Mouse (Mus musculus) forebrain, embryonic 12.5 days (tissue): Measurements from ENCODE around the gene Ddx58. TPM values are rescaled to one million over a fixed set of nuclear protein-coding genes. Genes with fewer than 3 reads are reported as not detected.

ENCODE experiments used
- ATAC-seq: fragments of 200-750 bp; cut with Nextera tagmentation; 2 replicates; pipeline ENCODE4 v1.8.0; 2017; ENCODE audit warnings: moderate TSS enrichment; ENCODE audit not compliant: low FRiP score
- H3K27ac ChIP-seq: fragments of 300-500 bp; sonication (generic); 2 replicates; pipeline ENCODE4 v1.5.1; 2016; ENCODE audit warnings: mild to moderate bottlenecking
- H3K27me3 ChIP-seq: fragments of 300-500 bp; sonication (generic); 2 replicates; pipeline ENCODE4 v1.6.1; 2016; ENCODE audit warnings: mild to moderate bottlenecking
- H3K36me3 ChIP-seq: fragments of 300-500 bp; sonication (generic); replicated peaks from 2 replicates; pipeline ENCODE4 v1.6.1; 2016; ENCODE audit warnings: mild to moderate bottlenecking
- H3K4me1 ChIP-seq: fragments of 300-500 bp; sonication (generic); 2 replicates; pipeline ENCODE4 v1.6.1; 2016
- H3K4me2 ChIP-seq: fragments of 300-500 bp; sonication (generic); 2 replicates; pipeline ENCODE4 v1.6.1; 2016; ENCODE audit warnings: mild to moderate bottlenecking, moderate library complexity
- H3K4me3 ChIP-seq: fragments of 300-500 bp; sonication (generic); replicated peaks from 2 replicates; pipeline ENCODE4 v1.5.1; 2016; ENCODE audit warnings: mild to moderate bottlenecking
- H3K9ac ChIP-seq: fragments of 300-500 bp; sonication (generic); 2 replicates; pipeline ENCODE4 v1.6.1; 2016; ENCODE audit warnings: mild to moderate bottlenecking
- H3K9me3 ChIP-seq: fragments of 300-500 bp; sonication (generic); 2 replicates; pipeline ENCODE4 v1.6.1; 2016
- WGBS: fragments of 180-500 bp; shearing (Covaris S2); methylation state at CpG from one replicate; pipeline ENCODE4 v1.1.7; 2016; 5-methylcytosine and 5-hydroxymethylcytosine counted together
- polyA plus RNA-seq: library from polyadenylated mRNA; unstranded; fragments of >200 nt; fragmentation: Nextera tagmentation; extraction: Ambion mirVana; gene quantifications from 2 replicates; pipeline ENCODE4 v1.2.1, GENCODE M21; 2016

The Ddx58 gene
- polyA plus RNA-seq, 1 experiment from 2014 or later: 2.7 TPM

- Histone ChIP-seq H3K27me3 (no peaks in the 10 kb centered on the region), H3K4me3 (no peak overlapping the region), H3K4me1 (no peaks in the 10 kb centered on the region), H3K9ac (no peak overlapping the region), H3K4me2 (no peak overlapping the region), H3K36me3 (peaks cover 27% of the 10 kb centered on the region), H3K9me3 (no peaks in the 10 kb centered on the region), H3K27ac (no peak overlapping the region)
- 97% methylated on average over 6 of the region's 6 CpGs for WGBS
- no peak for ATAC-seq
Observed at GRCm38 (mm10) chr4:40202205-40202604, 37.4 kb downstream of the Ddx58 start.

GRCm38 (mm10) chr4:40195336-40195735 lies 44.3 kb downstream of the Ddx58 start:
- H3K36me3 ChIP-seq: peaks cover 63% of the 10 kb centered on the region
- no peaks in the 10 kb centered on the region for H3K4me1 ChIP-seq
- no peaks in the 10 kb centered on the region for H3K9me3 ChIP-seq
- no peak overlapping the region for H3K4me3 ChIP-seq
- no peak overlapping the region for H3K27ac ChIP-seq
- no peak overlapping the region for H3K4me2 ChIP-seq
- 91% methylated on average over 2 of the region's 2 CpGs for WGBS
- H3K27me3 ChIP-seq: no peaks in the 10 kb centered on the region
- no peak overlapping the region for H3K9ac ChIP-seq
- no peak for ATAC-seq

DNA sequence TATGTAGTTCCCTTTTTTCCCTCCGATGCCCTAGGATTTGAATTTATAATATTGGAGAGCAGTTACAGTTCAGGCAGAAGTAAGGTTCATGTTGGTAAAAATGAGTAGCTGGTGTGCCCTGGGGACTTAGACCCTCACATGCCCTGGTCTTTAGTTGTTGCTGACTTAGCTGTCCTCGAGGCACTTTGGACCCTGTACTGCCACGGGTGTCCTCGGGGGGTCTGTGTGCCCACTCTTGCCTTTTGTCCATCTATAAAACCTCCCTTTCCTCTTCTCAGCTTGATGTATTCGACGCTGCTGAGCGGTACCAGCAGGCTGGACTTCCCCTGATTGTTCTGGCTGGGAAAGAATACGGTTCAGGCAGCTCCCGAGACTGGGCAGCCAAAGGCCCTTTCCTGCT lies 46.2 kb downstream of the Ddx58 start:
- Histone ChIP-seq H3K4me1 (no peaks in the 10 kb centered on the region), H3K27ac (no peak overlapping the region), H3K4me3 (no peak overlapping the region), H3K4me2 (no peak overlapping the region), H3K9ac (no peak overlapping the region), H3K27me3 (no peaks in the 10 kb centered on the region), H3K36me3 (peaks cover 69% of the 10 kb centered on the region), H3K9me3 (no peaks in the 10 kb centered on the region)
- WGBS: 56% methylated on average over 9 of the region's 9 CpGs
- ATAC-seq: no peak

DNA sequence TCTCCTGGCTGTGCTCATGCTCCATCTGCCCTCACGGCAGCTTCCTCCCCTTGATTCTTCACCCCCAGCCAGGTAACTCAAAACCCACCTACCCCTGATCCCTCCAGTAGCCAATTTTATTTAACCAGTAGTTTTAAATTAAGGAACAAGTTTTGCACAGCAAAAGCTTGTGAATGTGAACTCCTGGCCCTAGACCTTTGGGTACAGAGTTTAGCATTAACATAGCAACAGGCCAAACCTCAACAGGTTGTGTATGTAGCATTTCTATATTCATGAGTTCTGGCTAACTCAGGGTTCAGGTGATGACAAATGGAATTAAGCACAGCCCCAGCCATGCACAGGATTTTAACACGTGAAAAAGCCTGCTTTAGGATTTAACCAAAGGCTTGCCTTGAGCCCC lies 47.4 kb downstream of the Ddx58 start:
- Histone ChIP-seq H3K9me3 (no peaks in the 10 kb centered on the region), H3K4me3 (no peak overlapping the region), H3K4me2 (no peak overlapping the region), H3K4me1 (no peaks in the 10 kb centered on the region), H3K27ac (no peak overlapping the region), H3K27me3 (no peaks in the 10 kb centered on the region), H3K36me3 (peaks cover 71% of the 10 kb centered on the region), H3K9ac (no peak overlapping the region)
- 77% methylated on average over 2 of the region's 2 CpGs for WGBS
- no peak for ATAC-seq

- Histone ChIP-seq H3K9ac (no peak overlapping the region), H3K36me3 (peaks cover 80% of the 10 kb centered on the region), H3K4me3 (no peak overlapping the region), H3K4me2 (no peak overlapping the region), H3K27ac (no peak overlapping the region), H3K27me3 (no peaks in the 10 kb centered on the region), H3K9me3 (no peaks in the 10 kb centered on the region), H3K4me1 (no peaks in the 10 kb centered on the region)
- WGBS: 87% methylated on average over 7 of the region's 7 CpGs
- no peak for ATAC-seq
Observed at GRCm38 (mm10) chr4:40187956-40188355, 51.7 kb downstream of the Ddx58 start.

DNA sequence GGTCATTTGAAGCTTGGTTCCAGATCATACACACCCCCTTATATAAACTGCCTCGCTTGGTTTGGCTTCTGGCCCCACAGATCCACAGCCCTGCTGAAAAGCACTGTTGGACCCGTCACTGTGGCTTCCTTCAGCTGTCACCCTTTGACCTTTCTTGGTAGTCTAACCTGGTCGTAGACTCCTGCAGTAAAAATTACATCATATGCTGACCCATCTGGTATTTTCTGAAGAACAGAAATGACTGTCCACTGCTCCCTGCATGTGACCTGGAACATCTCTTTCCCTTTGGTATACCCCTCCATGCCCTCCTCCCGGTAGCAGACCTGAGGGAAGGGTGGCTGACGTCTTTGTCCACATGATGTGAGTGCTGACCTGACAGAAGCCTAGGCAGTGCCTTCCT lies 55.2 kb downstream of the Ddx58 start:
- ATAC-seq: no peak

GRCm38 (mm10) chr4:40183781-40184180 lies 55.8 kb downstream of the Ddx58 start:
- peaks cover 82% of the 10 kb centered on the region for H3K36me3 ChIP-seq
- no peak overlapping the region for H3K9ac ChIP-seq
- H3K9me3 ChIP-seq: no peaks in the 10 kb centered on the region
- WGBS: 93% methylated on average over 6 of the region's 6 CpGs
- H3K27ac ChIP-seq: no peak overlapping the region
- no peaks in the 10 kb centered on the region for H3K27me3 ChIP-seq
- no peak overlapping the region for H3K4me3 ChIP-seq
- ATAC-seq: no peak
- H3K4me2 ChIP-seq: no peak overlapping the region
- H3K4me1 ChIP-seq: no peaks in the 10 kb centered on the region

More for the DNA sequence above, 55.2 kb downstream of the Ddx58 start:
- Histone ChIP-seq H3K27ac (no peak overlapping the region), H3K36me3 (peaks cover 84% of the 10 kb centered on the region), H3K27me3 (no peaks in the 10 kb centered on the region), H3K9ac (no peak overlapping the region), H3K4me3 (no peak overlapping the region), H3K4me1 (no peaks in the 10 kb centered on the region), H3K9me3 (no peaks in the 10 kb centered on the region), H3K4me2 (no peak overlapping the region)
- 85% methylated on average over 5 of the region's 5 CpGs for WGBS

GRCm38 (mm10) chr4:40182651-40183320 lies 56.8 kb downstream of the Ddx58 start:
- Histone ChIP-seq H3K36me3 (peaks cover 83% of the 10 kb centered on the region), H3K9ac (no peak overlapping the region), H3K27me3 (no peaks in the 10 kb centered on the region), H3K4me3 (no peak overlapping the region), H3K27ac (no peak overlapping the region), H3K9me3 (no peaks in the 10 kb centered on the region), H3K4me1 (no peaks in the 10 kb centered on the region), H3K4me2 (no peak overlapping the region)
- peak; percentile 61; the same call in 1 of the 2 replicates for ATAC-seq
- WGBS: 41% methylated on average over 14 of the region's 14 CpGs

DNA sequence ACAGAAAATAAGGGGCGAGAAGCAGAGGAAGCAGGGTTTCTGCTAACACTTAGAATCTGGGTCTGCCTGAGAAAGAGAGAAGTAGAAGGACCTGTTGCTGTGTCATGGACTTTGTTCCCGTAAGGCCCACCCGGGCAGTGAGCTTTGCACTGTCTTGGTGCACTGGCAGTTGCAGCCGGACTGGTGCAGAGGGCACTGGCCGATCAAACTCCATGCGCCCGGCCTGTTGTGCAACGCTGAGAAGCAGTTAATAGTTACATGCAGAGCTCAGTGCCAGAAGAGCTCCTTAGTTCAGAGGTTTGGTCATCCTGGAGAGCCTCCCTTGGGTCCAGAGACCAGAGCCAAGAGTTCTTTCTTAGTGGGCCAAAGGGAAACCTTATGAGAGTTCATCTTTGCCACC lies 57.9 kb downstream of the Ddx58 start:
- H3K9ac ChIP-seq: no peak overlapping the region
- no peak overlapping the region for H3K4me2 ChIP-seq
- H3K27ac ChIP-seq: no peak overlapping the region
- no peak overlapping the region for H3K4me3 ChIP-seq
- ATAC-seq: no peak
- 91% methylated on average over 8 of the region's 8 CpGs for WGBS
- H3K27me3 ChIP-seq: no peaks in the 10 kb centered on the region
- H3K9me3 ChIP-seq: no peaks in the 10 kb centered on the region
- H3K36me3 ChIP-seq: peaks cover 77% of the 10 kb centered on the region
- H3K4me1 ChIP-seq: no peaks in the 10 kb centered on the region

GRCm38 (mm10) chr4:40180046-40180445 lies 59.6 kb downstream of the Ddx58 start:
- Histone ChIP-seq H3K9me3 (no peaks in the 10 kb centered on the region), H3K27me3 (no peaks in the 10 kb centered on the region), H3K27ac (no peak overlapping the region), H3K4me1 (no peaks in the 10 kb centered on the region), H3K4me2 (no peak overlapping the region), H3K9ac (no peak overlapping the region), H3K4me3 (no peak overlapping the region), H3K36me3 (peaks cover 77% of the 10 kb centered on the region)
- ATAC-seq: no peak
- 87% methylated on average over 6 of the region's 6 CpGs for WGBS

GRCm38 (mm10) chr4:40178584-40178983 lies 61.0 kb downstream of the Ddx58 start:
- Histone ChIP-seq H3K4me3 (no peak overlapping the region), H3K36me3 (peaks cover 64% of the 10 kb centered on the region), H3K9ac (no peak overlapping the region), H3K27me3 (no peaks in the 10 kb centered on the region), H3K4me2 (no peak overlapping the region), H3K4me1 (no peaks in the 10 kb centered on the region), H3K27ac (no peak overlapping the region), H3K9me3 (no peaks in the 10 kb centered on the region)
- 90% methylated on average over 17 of the region's 17 CpGs for whole genome bisulfite sequencing
- ATAC-seq: no peak

- H3K36me3 ChIP-seq: peaks cover 33% of the 10 kb centered on the region
- no peaks in the 10 kb centered on the region for H3K4me1 ChIP-seq
- H3K4me3 ChIP-seq: no peak overlapping the region
- H3K9ac ChIP-seq: no peak overlapping the region
- WGBS: 65% methylated on average over 4 of the region's 4 CpGs
- H3K4me2 ChIP-seq: no peak overlapping the region
- no peak for ATAC-seq
- no peaks in the 10 kb centered on the region for H3K27me3 ChIP-seq
- H3K9me3 ChIP-seq: no peaks in the 10 kb centered on the region
- H3K27ac ChIP-seq: no peak overlapping the region
Observed at GRCm38 (mm10) chr4:40174321-40174720, 65.3 kb downstream of the Ddx58 start.

DNA sequence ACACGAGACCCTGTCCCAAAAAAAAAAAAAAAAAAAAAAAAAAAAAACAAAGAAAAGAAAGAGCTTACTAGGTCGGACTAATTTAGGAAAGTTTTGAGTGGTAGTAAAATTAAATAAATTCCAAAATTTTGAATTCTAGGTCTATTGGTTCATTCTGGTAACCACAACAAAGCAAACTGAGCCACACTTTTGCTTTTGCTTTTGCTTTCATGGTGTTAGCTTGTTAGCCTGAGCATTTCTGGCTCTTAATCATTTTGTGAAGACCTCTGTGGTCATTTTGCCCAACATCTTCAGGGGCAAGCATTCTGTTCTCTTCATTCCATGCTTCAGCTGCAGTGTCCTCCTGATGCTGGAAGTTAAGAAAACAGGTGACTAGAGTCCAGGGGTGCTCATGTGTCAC lies 67.3 kb downstream of the Ddx58 start:
- H3K27me3 ChIP-seq: no peaks in the 10 kb centered on the region
- peaks cover 24% of the 10 kb centered on the region for H3K36me3 ChIP-seq
- H3K27ac ChIP-seq: no peak overlapping the region
- no peak overlapping the region for H3K9ac ChIP-seq
- no peak overlapping the region for H3K4me2 ChIP-seq
- H3K4me1 ChIP-seq: no peaks in the 10 kb centered on the region
- ATAC-seq: no peak
- no peaks in the 10 kb centered on the region for H3K9me3 ChIP-seq
- 82% methylated on average over 2 of the region's 2 CpGs for WGBS
- no peak overlapping the region for H3K4me3 ChIP-seq
